Mouse (Mus musculus): ENCODE results near the gene Pmel. TPM values are rescaled to one million over a fixed set of nuclear protein-coding genes. Genes with fewer than 3 reads are reported as not detected.

Pmel gene
- polyA plus RNA-seq (2012; rRNA removed): 1.4 and 2.1 TPM in 2 replicates

DNA sequence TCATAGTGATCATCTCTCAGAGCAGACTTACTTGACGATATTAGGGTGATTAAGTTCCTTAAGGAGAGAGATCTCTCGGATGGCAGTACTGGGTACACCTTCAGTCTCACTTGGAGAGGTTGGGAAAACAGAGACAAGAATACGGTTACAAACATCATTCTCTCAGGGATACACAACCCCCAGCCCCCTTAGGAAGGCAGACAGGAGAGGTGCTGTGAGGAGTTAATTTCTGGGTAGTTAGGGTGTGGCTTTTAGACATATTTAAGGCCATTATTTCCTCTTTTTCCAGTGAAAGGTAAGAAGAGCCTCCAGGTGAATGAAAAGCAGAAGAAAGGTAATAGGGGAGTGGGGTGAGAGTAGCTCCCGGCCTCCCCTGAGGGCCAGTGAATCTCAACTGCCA, at the start of gene Pmel:
Gene Pmel (plus strand): TSS at position 301 of the 400 bp plus-strand sequence.
- Histone ChIP-seq H3K27ac (ENCODE audit: insufficient read depth, low read depth, low read length) (peak within 1 kb of the TSS; percentile 82), H3K4me1 (ENCODE audit: control insufficient read depth, insufficient read depth, insufficient read length, low read length) (peaks cover 3% of the 10 kb centered on the region; the same call in 1 of the 2 replicates), H3K4me3 (ENCODE audit: low read depth, low read length) (peak within 1 kb of the TSS; percentile 99), H3K36me3 (ENCODE audit: control insufficient read depth, insufficient read depth, low read length) (0 out of 2 replicates have a peak, but pooled peaks cover 1% of the 10 kb centered on the region), H3K27me3 (ENCODE audit: control insufficient read depth, insufficient read depth, low read length) (no peaks in the 10 kb centered on the region)
- TF ChIP-seq POLR2A (IDR thresholded peaks at IDR 0.05; ENCODE audit: low read depth, low read length) (no peak), CTCF (IDR thresholded peaks at IDR 0.05; ENCODE audit: extremely low read depth, insufficient read length, insufficient replicate concordance, low read depth, low read length) (no peak)
- 19% methylated on average over 4 of the region's 4 CpGs for WGBS

DNA sequence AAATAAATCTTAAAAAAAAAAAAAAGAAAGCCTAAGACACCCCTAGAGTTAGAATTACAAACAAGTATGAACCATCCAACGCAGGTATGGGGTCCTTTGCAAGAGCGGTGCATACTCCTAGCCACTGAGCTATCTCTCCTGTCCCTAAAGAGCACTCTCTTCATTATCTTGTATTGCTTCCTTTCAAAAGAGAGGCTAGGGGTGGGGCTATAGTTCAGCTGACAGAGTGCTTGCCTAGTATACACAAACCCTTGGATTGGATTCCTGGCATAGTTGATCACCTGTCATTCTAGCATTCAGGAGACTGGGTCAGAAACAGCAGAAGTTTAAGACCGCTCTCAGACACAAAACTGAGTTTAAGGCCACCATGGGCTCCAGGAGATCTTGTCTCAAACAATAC, 48.7 kb upstream of the Pmel start:
- Histone ChIP-seq H3K27me3 (ENCODE audit: control insufficient read depth, insufficient read depth, low read length) (no peaks in the 10 kb centered on the region), H3K4me1 (ENCODE audit: control insufficient read depth, insufficient read depth, insufficient read length, low read length) (no peaks in the 10 kb centered on the region), H3K36me3 (ENCODE audit: control insufficient read depth, insufficient read depth, low read length) (no peaks in the 10 kb centered on the region), H3K4me3 (ENCODE audit: low read depth, low read length) (no peak overlapping the region), H3K27ac (ENCODE audit: insufficient read depth, low read depth, low read length) (no peak overlapping the region)
- no peak for TF ChIP-seq POLR2A (IDR thresholded peaks at IDR 0.05; ENCODE audit: low read depth, low read length)
- no peak for TF ChIP-seq CTCF (IDR thresholded peaks at IDR 0.05; ENCODE audit: extremely low read depth, insufficient read length, insufficient replicate concordance, low read depth, low read length)
- 62% methylated on average over 3 of the region's 3 CpGs for WGBS

- no peaks in the 10 kb centered on the region for H3K4me1 ChIP-seq (ENCODE audit: control insufficient read depth, insufficient read depth, insufficient read length, low read length)
- WGBS: 26% methylated on average over 1 of the region's 1 CpGs
- H3K36me3 ChIP-seq (ENCODE audit: control insufficient read depth, insufficient read depth, low read length): no peaks in the 10 kb centered on the region
- no peak overlapping the region for H3K27ac ChIP-seq (ENCODE audit: insufficient read depth, low read depth, low read length)
- H3K27me3 ChIP-seq (ENCODE audit: control insufficient read depth, insufficient read depth, low read length): no peaks in the 10 kb centered on the region
- H3K4me3 ChIP-seq (ENCODE audit: low read depth, low read length): no peak overlapping the region
- TF ChIP-seq CTCF (IDR thresholded peaks at IDR 0.05; ENCODE audit: extremely low read depth, insufficient read length, insufficient replicate concordance, low read depth, low read length): no peak
- TF ChIP-seq POLR2A (IDR thresholded peaks at IDR 0.05; ENCODE audit: low read depth, low read length): no peak
These were observed 47.3 kb upstream of the Pmel start for GRCm38 (mm10) chr10:128656731-128657130.

DNA sequence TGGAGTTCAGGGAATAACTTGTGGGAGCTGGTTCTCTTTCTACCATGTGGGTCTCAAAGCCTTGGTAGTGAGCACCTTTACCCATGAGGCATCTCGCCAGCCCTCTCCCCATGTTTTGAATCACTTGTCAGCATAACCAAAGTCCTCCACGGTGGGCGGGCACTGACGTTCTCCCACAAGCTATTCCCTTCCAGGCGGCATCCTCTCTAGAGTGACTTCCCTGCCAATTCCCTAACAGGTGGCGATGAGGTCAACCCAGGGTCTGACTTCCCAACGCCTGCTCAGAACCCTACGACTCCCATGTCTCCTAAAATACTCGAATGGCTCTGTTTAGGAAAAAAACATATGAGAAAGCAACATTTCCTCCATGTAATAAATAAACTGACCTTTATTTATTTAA, 46.2 kb upstream of the Pmel start:
- Histone ChIP-seq H3K4me1 (ENCODE audit: control insufficient read depth, insufficient read depth, insufficient read length, low read length) (no peaks in the 10 kb centered on the region), H3K27me3 (ENCODE audit: control insufficient read depth, insufficient read depth, low read length) (no peaks in the 10 kb centered on the region), H3K27ac (ENCODE audit: insufficient read depth, low read depth, low read length) (no peak overlapping the region), H3K4me3 (ENCODE audit: low read depth, low read length) (no peak overlapping the region), H3K36me3 (ENCODE audit: control insufficient read depth, insufficient read depth, low read length) (no peaks in the 10 kb centered on the region)
- WGBS: 41% methylated on average over 9 of the region's 9 CpGs
- TF ChIP-seq CTCF (IDR thresholded peaks at IDR 0.05; ENCODE audit: extremely low read depth, insufficient read length, insufficient replicate concordance, low read depth, low read length) (no peak), POLR2A (IDR thresholded peaks at IDR 0.05; ENCODE audit: low read depth, low read length) (no peak)

DNA sequence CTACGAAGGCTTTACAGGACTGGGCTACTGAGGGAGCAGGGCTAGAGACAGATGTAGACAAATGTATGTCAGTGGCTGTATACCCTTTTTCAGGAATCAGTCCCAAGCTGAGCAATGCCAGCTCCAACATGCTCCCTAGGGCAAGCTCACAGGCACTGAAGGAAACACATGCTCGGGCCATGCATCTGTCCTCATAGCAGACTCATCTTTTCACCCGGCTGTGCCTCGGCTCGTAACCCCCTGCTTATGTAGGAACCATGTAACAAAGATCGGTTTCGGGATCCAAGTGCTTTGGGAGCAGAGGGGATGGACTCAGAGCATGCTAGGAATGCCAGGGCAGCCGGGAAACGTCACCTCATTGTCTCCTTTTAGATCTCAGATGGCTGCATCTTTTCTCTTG, 44.5 kb upstream of the Pmel start:
- no peaks in the 10 kb centered on the region for H3K36me3 ChIP-seq (ENCODE audit: control insufficient read depth, insufficient read depth, low read length)
- no peaks in the 10 kb centered on the region for H3K4me1 ChIP-seq (ENCODE audit: control insufficient read depth, insufficient read depth, insufficient read length, low read length)
- TF ChIP-seq POLR2A (IDR thresholded peaks at IDR 0.05; ENCODE audit: low read depth, low read length) (no peak), CTCF (IDR thresholded peaks at IDR 0.05; ENCODE audit: extremely low read depth, insufficient read length, insufficient replicate concordance, low read depth, low read length) (no peak)
- 67% methylated on average over 9 of the region's 9 CpGs for WGBS
- no peaks in the 10 kb centered on the region for H3K27me3 ChIP-seq (ENCODE audit: control insufficient read depth, insufficient read depth, low read length)
- H3K4me3 ChIP-seq (ENCODE audit: low read depth, low read length): no peak overlapping the region
- no peak overlapping the region for H3K27ac ChIP-seq (ENCODE audit: insufficient read depth, low read depth, low read length)

DNA sequence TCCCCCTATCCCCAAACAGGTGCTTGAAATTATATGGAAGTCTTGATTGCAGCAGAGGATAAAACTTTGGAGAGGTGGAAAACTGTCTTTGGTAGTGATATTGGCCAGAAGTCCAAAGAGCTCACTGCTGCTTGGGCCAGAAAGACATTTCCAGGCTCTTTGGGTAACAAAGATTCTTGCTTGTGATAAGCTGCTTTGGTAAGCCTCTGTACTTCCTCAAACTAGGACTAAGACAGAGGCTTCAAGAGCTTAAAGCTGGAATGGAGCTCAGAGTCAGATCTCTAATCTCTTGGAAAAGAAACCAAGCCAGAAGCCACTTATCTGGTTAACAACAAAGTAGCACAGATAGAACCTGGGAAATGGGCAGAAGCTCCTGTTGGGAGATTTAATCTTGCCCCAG, 41.5 kb upstream of the Pmel start:
- H3K4me1 ChIP-seq (ENCODE audit: control insufficient read depth, insufficient read depth, insufficient read length, low read length): no peaks in the 10 kb centered on the region
- TF ChIP-seq POLR2A (IDR thresholded peaks at IDR 0.05; ENCODE audit: low read depth, low read length) (no peak), CTCF (IDR thresholded peaks at IDR 0.05; ENCODE audit: extremely low read depth, insufficient read length, insufficient replicate concordance, low read depth, low read length) (no peak)
- H3K36me3 ChIP-seq (ENCODE audit: control insufficient read depth, insufficient read depth, low read length): no peaks in the 10 kb centered on the region
- no peak overlapping the region for H3K27ac ChIP-seq (ENCODE audit: insufficient read depth, low read depth, low read length)
- no peaks in the 10 kb centered on the region for H3K27me3 ChIP-seq (ENCODE audit: control insufficient read depth, insufficient read depth, low read length)
- H3K4me3 ChIP-seq (ENCODE audit: low read depth, low read length): no peak overlapping the region

- Histone ChIP-seq H3K36me3 (ENCODE audit: control insufficient read depth, insufficient read depth, low read length) (no peaks in the 10 kb centered on the region), H3K27me3 (ENCODE audit: control insufficient read depth, insufficient read depth, low read length) (no peaks in the 10 kb centered on the region), H3K4me3 (ENCODE audit: low read depth, low read length) (no peak overlapping the region), H3K4me1 (ENCODE audit: control insufficient read depth, insufficient read depth, insufficient read length, low read length) (no peaks in the 10 kb centered on the region), H3K27ac (ENCODE audit: insufficient read depth, low read depth, low read length) (no peak overlapping the region)
- 48% methylated on average over 5 of the region's 5 CpGs for WGBS
- TF ChIP-seq CTCF (IDR thresholded peaks at IDR 0.05; ENCODE audit: extremely low read depth, insufficient read length, insufficient replicate concordance, low read depth, low read length): no peak
- TF ChIP-seq POLR2A (IDR thresholded peaks at IDR 0.05; ENCODE audit: low read depth, low read length): no peak
These were observed 40.4 kb upstream of the Pmel start for GRCm38 (mm10) chr10:128663441-128664220.
